Mouse (Mus musculus) B cell, adult 2 months (primary cell): ENCODE measurements around the gene Pphln1.
"Not testable (repeated sequence)": the region's sequence is repeated elsewhere in the genome, so short reads cannot be mapped to it uniquely, and the experiment has no call there.

Source experiments
- DNase-seq, 2 experiments: peaks; one replicate each; pipeline ENCODE4 v3.0.0; 2022

Pphln1 gene

DNA sequence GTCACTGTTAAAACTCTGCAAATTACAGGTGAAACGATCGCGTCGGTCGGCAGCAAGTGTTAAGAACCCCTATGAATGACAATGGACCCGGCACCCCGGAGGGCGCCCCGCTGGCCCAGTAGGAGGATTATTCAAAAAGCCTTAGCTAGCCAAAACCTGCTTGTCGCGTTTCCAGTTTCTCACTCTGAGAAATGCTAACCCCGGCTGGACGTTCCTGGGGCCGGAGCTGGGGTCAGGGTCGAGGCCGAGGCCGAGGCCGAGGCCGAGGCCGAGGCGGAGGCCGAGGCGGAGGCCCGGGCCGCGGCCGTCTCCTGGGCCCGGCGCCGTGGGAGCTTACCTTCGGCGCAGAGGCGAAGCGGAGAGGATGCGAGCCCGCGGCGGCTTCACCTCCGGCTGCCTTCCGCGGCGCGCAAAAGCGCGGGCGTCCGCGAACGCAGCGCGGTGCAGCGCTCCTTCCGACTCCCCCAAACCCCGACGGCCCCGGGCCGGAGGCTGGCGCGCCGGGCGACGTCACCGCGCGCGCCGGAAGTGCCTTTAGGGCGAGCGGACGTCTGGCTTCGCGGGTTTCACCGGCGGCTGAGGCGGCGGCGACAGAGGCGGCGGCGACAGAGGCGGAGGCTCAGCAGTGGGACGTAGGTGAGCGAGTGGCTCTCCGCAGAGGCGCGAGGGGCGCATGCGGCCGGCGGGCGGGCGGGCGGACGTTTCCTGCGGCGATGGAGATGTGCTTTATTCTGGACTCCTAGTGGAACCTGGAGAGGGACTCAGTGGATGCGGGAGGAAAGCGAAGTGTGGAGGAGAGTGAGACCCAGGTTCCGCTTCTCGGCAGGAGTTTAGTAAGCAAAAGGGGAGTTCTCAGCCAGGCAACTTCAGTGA is at the start of gene Pphln1, which contains the start of gene Zcrb1:
Gene Pphln1 (plus strand): TSS at position 525 of the 873 bp plus-strand sequence.
Gene Zcrb1 (minus strand): TSS at position 509 of the 873 bp plus-strand sequence.
- DNase-seq = peak; percentile 89 to 92

- no peak for DNase-seq
Observed at GRCm38 (mm10) chr15:93358346-93359095, 39.6 kb upstream of the Pphln1 start.

DNA sequence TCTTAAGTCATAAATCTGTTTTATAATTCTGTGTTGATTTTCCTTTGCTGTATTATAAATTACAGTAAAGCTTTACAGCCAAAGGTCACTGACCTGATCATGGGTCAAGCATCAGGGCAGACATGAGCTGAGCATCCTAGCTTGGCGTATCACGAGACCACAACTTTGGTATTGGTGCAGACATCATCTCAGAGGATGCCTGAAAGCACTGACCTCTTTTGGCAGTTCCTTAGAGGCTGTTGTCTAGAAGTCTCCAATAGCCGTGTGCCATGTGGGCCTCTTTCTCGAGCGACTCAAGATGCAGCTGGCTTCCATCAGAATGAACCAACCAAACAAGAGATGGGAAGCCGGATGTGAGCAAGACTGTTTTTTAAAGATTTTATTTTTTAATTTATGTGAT is 32.6 kb upstream of the Pphln1 start:
- DNase-seq = no peak

GRCm38 (mm10) chr15:93368558-93368957 is 29.6 kb upstream of the Pphln1 start:
- DNase-seq = no peak

DNA sequence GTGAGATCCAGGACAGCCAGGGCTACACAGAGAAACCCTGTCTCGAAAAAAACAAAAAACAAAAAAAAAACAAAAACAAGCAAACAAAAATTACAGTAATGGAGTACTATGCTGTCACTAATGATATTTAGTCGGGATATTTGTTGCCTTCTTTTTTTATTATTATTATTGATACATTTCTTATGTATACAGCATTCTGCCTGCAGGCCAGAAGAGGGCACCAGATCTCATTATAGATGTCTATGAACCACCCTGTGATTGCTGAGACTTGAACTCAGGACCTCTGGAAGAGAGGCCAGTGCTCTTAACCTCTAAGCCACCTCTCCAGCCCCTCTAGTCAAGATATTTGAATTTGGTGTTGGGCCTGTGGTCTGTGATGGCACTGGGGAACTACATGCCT is 26.3 kb upstream of the Pphln1 start:
- DNase-seq = peak; percentile 16

GRCm38 (mm10) chr15:93372525-93373119 is 25.5 kb upstream of the Pphln1 start:
- not testable (repeated sequence) for DNase-seq

DNA sequence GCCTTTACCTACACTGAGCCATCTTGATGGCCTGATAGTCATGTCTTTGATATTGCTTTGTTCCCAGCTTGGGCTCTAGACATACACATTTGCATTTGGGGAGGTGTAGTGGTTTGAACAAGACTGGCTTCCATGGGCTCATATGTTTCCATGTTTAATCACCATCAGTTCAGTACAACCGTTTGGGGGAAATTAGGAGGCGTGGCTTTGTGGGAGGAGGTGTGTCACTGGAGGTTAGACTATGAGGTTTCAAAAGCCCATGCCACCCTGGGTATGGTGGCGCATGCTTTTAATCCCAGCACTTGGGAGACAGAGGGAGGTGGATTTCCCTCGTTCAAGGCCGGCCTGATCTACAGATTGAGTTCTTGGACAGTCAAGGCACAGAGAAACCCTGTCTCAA is 22.5 kb upstream of the Pphln1 start:
- no peak for DNase-seq

GRCm38 (mm10) chr15:93379177-93379576 is 19.0 kb upstream of the Pphln1 start:
- DNase-seq = peak; percentile 28 to 40

- no peak for DNase-seq
Observed at GRCm38 (mm10) chr15:93381337-93381736, 16.8 kb upstream of the Pphln1 start.

GRCm38 (mm10) chr15:93397269-93397668 is 881 bp upstream of the Pphln1 start:
- peak in 1 of 2 experiments; percentile 5 for DNase-seq

- peak in 1 of 2 experiments; percentile 15 for DNase-seq
Observed at GRCm38 (mm10) chr15:93398699-93399540, 770 bp downstream of the Pphln1 start.

- no peak for DNase-seq
Observed at GRCm38 (mm10) chr15:93401446-93401845, 3.3 kb downstream of the Pphln1 start.

DNA sequence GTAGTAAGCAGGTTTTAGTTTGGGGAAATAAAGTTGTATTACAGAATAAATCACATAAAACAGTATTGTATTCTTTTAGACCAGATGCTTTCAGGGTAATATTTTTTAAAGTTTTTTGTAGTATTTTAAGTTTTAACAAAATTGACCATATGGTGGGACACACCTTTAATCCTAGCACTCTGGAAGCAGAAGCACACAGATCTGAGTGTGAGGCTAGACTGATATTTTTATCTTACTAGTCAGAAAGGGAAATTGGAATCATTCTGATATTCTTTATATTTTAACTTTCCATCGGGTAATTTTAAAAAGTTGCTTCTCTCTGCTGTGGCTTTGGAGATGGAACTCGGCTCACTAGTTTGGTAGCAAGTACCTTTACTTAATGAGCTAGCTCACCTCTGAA is 4.6 kb downstream of the Pphln1 start:
- DNase-seq = no peak

DNA sequence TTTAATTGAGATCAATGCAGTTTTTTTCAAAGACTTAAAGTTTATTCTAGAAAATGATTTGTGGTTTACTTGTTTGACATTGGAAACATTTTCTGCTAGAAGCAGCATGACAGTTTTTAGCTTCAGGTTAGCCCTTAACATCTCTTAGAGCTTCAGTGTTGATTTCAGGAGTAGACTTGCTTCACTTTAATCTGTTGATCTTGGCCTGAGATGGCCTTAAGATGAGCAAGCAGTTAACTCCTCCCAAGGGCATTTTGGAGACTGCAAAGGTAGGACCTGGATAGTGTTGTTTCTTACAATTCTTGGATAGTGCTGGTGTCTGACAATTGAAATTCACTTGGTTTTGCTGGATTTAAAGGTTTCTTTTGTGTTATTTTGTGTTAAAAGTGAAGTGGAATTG is 6.7 kb downstream of the Pphln1 start:
- no peak for DNase-seq

DNA sequence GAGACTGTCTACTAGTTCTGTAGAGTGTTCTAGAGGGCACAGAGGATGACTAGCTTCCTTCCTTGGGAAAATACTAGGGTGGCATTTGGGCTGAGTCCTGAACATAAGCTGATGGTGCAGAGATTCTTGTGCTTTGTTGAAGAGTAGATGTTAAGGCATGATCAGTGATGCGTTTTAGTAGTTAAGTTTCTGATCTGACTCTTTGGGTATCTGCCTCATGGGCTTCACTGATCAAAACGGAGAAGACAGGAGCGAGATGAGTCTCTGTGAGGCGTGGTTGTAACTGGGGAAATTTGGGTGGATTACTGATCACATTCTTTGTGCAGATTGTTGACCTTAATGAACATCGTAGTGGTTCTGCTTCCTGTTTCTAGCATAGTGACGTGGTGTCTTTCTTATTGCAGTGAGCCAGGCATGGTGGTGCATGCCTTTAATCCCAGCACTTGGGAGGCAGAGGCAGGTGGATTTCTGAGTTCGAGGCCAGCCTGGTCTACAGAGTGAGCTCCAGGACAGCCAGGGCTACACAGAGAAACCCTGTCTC is 7.4 kb downstream of the Pphln1 start:
- DNase-seq = no peak

DNA sequence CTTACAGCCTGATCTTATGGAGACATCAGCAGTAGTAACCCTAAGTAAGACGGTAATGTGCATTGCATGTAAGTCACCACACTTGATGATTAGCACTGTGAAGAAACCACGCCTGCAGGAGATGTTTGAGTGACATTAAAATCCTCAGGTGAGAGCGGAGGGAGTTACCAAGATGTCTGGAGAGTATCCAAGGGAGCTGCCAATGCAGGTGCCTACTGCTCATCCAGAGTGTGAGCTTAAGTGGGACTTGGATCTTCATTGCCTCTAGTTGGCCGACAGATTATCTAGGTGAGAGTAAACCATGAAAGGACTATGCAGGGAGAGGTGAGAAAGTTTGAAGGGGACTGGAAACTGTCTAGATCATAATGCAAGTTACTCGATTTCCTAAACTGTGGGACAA is 8.3 kb downstream of the Pphln1 start:
- DNase-seq = no peak

- no peak for DNase-seq
Observed at GRCm38 (mm10) chr15:93412445-93412844, 14.3 kb downstream of the Pphln1 start.

- DNase-seq = no peak
Observed at GRCm38 (mm10) chr15:93414456-93414855, 16.3 kb downstream of the Pphln1 start.

DNA sequence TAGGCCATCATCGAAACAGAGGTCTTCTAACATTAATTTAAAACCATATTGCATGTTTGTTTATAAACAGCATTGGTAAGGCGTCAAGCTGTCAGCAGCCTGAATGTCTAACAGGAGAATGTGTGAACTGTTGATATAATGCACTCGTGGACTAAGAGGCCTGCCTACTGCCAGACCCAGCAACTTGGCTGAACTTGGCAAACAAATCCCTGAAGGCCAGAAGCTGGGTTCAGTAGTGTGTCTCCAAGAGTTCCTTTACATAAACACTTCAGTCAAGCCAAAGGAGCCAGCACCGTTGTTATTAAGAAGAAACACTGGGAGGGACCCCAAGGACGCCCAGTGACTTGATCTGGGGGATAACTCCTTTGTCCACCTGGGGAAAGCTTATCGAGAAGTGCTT is 18.1 kb downstream of the Pphln1 start:
- DNase-seq = no peak

DNA sequence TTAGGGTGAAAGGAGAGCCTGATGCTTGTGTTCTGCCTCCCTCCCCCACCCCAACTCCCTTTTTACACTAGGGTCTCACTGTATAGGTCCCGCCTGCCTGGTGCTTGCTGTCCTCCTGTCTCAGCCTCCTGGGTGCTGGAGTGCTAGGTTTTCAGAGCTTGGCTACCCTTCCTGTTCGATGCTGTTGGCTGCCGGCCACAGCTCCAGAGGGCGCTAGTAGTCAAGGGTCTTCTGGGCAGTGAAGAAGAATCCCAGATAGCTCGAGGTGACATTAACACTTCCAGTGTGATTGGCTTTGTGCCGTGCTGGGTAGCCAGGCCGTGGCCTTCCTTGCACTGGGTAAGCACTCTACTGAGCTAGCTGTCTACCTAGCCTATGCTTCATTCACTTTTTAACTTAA is 22.4 kb downstream of the Pphln1 start:
- DNase-seq = no peak

- no peak for DNase-seq
Observed at GRCm38 (mm10) chr15:93422537-93422936, 24.4 kb downstream of the Pphln1 start.

GRCm38 (mm10) chr15:93433811-93434210 is 35.7 kb downstream of the Pphln1 start:
- peak; percentile 21 to 38 for DNase-seq
